Mouse (Mus musculus) spleen, adult 2 months (tissue): ENCODE data around the gene Pcnx.

Source experiments
- CTCF ChIP-seq: fragments of 200-500 bp; IDR thresholded peaks from 2 replicates; pipeline ENCODE4 v1.5.1; 2011; ENCODE audit warnings: mild to moderate bottlenecking, inconsistent platforms; ENCODE audit not compliant: insufficient read depth, insufficient read length, insufficient replicate concordance; ENCODE audit errors: extremely low read depth
- POLR2A ChIP-seq: fragments of 200-500 bp; IDR thresholded peaks from 2 replicates; pipeline ENCODE4 v1.6.1; 2011; ENCODE audit warnings: low read depth, low read length, inconsistent platforms

GRCm38 (mm10) chr12:81859351-81860307 is at the start of gene Pcnx:
- peak; percentile 62; the same call in 1 of the 2 replicates for TF ChIP-seq CTCF
- 0 out of 2 replicates have a peak, but pooled peaks have one; percentile 0 for TF ChIP-seq POLR2A
